Mouse (Mus musculus): ENCODE data around the gene Acvr1.
A peak's percentile ranks its signal among the peaks of the same experiment; 100 is the strongest.

Gene Acvr1

GRCm38 (mm10) chr2:58377417-58378130 lies 189.4 kb downstream of the Acvr1 start:
- DNase-seq = no peak

DNA sequence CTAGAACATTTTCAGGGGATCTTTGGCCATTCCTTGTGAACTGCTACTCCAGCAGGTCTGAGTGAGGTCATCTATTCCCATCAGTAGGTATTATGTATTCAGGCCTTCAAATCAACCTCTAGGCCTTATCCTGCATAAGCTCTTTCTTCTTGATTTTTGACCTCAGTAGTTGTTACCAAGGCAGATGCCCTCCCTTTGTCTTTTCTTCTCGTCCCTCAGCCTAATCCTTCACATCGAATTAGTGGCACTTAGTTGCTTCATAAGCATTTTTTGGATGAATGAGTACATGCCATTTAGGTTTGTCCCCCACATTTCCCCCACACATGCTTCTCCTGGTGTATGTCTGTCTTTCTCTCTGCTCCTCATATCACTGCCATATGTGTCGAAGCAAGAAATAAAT lies 200.8 kb downstream of the Acvr1 start:
- no peak for DNase-seq

DNA sequence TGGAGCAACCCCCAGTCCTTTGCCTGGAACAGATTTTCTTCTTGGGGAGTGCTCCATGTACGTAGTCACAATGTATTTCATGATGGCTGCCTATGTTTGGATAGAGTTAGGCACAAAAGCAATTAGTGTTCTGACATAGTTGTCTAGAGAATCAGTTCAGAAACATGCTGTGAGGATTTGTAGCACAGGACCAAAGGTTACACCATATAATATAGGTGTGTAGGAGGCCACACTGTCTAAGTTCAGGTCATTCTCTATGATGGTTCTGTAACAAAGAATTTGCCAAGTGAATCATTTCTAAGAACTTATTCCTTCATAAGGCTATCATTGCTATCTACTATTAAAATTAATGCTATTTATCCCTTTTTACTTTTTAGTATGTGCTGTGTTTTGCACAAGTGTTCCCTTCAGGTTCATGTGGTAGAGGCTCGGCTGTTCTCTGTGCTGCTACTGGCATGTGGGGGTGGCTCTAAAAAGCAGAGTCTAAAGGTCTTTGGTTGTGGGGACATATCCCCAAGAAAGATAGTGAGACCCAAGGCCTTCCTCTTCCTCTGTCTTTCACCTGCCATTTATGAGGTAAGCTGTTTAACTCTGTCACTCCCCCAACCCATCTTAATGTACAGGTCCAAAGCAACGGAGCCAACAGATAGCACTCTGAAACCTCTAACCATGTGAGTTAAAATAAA lies 205.5 kb downstream of the Acvr1 start:
- no peak for DNase-seq

DNA sequence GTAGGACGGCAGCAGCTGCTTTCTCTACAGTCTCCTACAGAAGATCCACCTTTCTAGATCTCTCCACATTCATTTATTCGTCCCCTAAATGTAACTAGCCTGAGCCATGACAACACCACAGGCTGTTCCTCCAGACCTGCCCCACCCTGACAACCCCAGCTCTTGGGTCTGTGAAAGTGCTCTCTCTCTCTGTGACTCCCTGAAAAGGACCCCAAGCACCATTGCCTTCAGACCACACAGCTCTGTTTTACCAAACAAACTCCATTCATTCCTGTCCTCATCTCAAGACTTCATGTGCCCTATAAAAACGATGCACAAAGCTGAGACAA lies 208.9 kb downstream of the Acvr1 start:
- DNase-seq = no peak

DNA sequence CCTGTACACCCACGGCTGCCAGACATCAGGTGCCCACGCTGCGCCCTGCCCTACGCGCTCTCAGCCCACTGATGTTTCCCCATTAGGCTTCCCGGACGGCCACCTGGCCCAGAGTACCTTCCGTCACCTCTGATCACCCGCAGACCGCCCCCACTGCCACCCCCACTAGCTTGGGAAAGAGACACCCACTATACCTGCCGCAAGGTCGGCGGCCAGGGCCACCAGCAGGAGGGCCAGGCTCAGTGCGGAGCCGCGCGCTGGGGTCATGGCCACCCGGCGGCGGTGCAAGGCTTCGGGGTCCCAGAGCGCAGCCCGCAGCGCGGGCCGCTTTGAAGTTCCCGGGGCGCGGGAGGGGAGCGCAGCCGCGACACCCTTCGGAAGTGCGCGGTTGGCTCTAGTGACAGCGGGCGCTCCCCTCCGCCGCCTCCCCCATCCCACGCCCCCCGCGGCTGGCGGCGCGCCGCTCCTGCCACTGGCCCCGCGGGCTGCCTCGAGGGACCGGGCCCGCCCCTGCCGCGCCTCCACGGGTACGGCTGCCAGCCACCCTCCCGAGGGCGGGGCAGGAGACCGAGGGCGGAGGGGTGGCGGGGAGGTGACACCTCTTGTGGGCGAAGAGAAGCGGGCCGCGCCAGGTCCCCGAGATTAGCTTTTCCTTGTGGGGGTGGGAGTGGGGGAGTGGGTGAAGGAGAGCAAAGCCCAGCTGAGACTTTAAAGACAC lies 209.4 kb downstream of the Acvr1 start, which contains the start of gene Acvr1c:
Gene Acvr1c (minus strand): TSS at position 482 of the 718 bp plus-strand sequence.
- peak; percentile 44 for DNase-seq

DNA sequence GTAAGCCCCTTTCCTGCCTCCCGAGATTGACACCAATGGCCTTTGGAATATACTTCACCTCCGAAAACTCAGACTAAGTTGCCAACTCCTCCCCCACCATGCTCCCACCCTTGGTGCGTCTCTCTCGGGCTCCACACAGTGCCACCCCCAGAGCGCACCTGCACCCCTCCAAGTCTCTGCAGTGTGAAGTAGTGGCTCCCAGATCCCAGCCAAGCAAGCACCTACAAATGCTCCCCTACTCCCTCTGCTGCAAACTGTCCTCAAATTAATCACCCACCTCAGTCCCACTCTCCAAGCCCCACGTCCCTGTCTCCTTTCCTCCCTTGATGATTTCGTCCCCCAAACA lies 209.9 kb downstream of the Acvr1 start:
- peak; percentile 31 for DNase-seq

GRCm38 (mm10) chr2:58354389-58354788 lies 212.6 kb downstream of the Acvr1 start:
- no peak for DNase-seq

- DNase-seq = no peak
Observed at GRCm38 (mm10) chr2:58352846-58353245, 214.1 kb downstream of the Acvr1 start.

DNA sequence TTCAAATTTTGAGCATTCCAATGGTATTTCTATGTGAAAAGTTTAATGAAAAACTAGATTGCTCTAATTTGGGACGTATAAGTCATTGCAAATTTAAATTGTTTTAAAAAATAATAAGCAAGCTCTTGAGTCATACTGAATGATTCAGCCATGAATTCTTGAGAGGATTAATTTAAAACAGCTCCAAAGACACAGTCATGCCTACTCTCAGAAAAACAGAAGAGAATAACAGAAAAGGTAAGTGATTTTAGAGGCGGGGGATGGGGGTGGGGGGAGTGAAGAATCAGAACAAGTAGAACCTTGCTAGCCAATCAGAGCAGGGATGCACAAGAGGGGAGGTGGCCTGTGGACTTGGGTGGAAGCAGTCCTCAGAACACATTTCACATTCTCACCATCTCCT lies 216.3 kb downstream of the Acvr1 start:
- DNase-seq = no peak
